Mouse (Mus musculus): Measurements from ENCODE around the gene Apof.
"Not testable (repeated sequence)": the region's sequence is repeated elsewhere in the genome, so short reads cannot be mapped to it uniquely, and the experiment has no call there.

Gene Apof

DNA sequence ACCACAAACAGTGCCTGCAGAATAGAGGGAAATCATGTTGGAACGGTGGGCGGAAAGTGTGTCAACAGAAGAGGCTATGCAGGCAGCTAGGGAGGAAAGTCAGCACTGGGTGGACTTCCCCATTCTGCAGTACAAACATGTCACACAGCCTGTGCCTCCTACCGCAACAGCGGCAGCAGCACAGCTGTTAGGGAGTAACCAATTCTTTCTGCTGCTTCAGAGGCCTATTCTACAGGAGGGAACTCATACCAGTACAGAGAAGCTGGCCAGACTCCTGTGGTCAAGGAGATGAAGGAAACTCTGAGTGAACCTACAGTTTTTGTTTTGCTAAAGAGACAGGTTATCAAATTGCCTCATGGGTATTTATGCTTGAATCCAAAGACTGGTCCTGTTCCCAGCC, 9.5 kb upstream of the Apof start:
- DNase-seq (ENCODE audit: low read depth, low spot score), result no peak

DNA sequence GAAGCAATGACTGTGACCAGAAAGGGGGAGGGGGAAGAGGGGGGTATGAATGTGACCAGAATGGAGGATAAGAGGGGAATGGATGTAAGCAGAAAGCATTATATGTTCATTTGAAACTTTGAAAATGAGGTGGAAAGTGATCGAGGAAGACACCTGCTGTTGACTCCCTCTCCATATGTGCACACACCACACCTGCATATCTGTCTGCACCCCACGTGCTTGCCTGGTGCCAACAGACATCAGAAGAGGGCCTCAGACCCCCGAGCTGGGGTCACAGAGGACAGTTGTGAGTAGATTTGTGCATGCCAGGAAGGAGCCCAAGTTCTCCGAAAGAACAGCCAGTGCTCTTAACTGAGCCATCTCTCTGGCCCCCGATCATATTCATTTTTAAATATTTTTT, 8.5 kb upstream of the Apof start:
- no peak for DNase-seq (ENCODE audit: low read depth, low spot score)

DNA sequence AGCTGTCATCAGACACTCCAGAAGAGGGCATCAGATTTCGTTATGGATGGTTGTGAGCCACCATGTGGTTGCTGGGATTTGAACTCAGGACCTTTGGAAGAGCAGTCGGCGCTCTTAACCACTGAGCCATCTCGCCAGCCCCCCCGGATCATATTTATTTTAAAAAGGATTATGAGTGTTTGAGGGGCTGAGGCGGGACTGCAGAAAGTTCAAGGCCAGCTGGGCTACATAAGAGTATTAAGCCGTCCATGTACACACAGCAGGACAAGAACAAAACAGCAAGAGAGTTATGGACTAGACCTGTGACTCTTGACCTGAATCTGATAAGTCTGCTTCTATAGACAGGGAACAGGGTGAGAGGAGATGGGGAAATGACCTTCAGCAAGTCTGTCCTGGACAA, 8.1 kb upstream of the Apof start:
- not testable (repeated sequence) for DNase-seq (ENCODE audit: low read depth, low spot score)

DNA sequence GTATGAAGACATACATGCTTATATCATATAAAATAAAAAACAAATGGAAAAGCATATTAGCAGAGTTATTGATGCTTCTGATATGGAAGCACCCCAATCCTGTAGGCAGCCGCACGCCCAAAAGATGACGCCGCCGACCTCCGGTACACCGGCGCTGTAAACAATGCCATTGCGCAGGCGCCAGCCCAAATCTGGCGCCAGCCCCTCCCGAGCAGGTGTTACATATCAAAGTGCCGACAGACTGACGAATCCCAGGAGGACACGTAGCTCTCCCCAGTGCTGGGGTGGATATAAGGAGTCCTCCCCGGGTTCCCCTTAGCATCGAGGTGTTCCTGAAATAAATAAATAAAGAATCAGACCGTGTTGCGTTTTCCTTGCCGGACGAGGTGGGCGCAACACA, 6.2 kb upstream of the Apof start:
- no peak for DNase-seq (ENCODE audit: low read depth, low spot score)

DNA sequence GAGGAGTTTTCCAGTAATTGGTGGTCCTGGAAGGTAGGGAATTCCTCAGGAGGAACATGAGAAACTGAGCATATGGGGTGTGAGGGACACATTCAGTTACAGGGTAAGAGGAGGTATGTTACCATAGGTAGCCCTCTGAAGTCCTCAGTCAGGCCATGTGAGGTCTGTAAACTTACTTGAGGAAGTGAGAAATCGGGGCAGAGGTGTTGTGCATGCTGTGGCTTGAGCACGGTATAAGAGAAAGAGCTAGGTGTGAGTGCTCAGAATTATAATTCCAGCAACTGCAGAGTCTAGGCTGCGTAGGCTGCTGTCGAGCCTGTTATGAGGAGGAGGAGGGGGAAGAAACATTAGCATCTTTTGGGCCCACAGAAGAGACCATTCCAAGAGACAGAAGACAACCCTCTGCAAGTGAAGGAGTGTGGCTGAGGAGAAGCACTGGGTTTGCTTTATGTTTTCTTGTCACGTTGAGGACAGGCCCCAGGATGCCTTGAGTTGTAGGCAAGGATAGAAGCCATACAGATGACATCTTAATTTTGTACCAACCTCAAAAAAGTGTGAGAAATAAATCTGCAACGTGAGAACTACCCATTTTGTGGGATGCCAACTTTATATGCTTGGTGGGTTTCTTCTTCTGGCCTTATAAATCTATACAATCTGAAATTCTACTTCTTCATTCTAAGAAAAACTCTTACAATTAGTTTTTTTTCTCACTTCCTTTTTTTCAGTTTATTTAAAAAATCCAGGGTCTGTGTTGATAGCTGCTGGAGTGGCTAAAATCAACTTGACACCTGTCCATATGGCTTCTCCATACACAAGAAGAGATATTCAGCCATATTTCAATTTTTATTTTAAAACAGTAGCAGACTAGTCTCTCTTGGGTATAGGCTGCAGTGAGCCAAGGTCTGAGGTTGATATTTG, 4.8 kb upstream of the Apof start:
- DNase-seq (ENCODE audit: low read depth, low spot score), result no peak

DNA sequence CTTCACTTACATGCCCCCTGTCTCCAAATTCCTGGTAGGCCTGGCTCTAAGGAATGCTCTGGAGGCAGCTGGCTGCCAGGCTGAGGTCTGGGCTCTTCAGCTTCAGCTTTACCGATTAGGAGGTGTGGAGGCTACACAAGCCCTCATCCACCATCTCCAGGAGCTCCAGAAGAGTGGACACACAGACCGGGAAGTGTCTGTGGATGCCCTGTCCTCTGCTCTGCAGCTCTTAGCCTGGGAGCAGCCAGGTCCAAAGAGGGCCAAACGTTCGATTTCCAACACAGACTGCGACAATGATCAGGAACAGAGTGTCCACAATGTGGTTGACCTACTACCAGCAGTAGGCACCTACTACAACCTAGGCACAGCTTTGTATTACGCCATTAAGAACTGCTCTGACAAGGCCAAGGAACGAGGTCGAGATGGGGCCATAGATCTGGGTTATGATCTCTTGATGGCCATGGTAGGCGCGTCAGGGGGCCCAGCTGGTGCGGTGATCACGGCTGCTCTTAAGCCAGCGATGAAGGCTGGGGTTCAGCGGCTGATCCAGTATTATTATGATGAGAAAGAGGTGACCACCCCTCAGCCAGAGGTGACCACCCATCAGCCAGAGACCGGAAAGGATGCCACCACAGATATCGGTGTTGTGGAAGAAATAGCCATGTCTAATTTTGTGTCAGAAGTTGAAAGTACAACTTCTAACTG, 887 bp downstream of the Apof start:
- no peak for DNase-seq (ENCODE audit: low read depth, low spot score)

DNA sequence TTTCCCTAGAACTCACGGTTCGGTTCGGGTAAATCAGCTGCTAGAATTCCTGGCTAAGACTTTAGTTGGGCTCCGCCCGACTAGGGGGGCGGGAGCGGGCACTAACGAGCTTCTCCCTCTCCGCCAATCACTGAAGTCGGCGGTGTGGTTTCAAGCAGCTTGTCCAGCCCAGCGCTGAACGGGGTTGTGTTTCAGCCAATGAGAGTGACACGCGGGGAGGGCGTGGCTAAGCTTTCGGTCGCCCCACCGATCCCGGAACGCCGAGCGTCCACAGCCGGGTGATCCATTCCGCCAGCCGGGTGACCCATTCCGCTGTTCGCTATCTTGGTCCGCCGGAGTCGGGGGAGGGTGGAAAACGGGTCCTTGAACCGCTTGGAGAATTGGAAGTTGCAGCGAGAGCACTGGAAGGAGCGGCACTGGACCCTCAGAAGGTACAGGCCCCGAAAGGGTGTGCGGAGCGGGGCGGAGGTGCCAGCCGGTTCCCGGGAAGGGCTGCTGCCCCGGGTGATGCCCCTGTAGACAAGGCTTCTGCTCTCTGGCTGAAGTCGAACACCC, 1.9 kb downstream of the Apof start, which contains the start of gene Stat2:
Gene Stat2 (plus strand): TSS at position 273 of the 555 bp plus-strand sequence.
- peak; percentile 99 for DNase-seq (ENCODE audit: low read depth, low spot score)

DNA sequence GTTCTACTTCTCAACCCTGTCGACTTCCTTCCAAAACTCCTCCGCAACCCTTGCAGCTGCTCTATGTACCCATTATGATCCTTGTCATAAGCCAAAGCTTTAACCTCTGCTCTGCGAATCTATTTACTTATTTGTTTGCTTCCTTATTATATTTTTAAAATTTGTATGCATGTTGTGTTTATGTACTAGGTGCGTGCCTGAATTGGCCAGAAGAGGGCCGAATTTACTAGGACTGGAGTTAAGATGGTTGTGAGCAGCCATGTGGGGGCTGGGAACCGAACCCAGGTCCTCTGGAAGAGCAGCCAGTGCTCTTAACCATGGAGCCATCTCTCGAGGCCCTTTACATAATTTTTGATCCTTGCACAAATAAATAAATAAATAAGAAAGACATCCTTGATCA, 2.4 kb downstream of the Apof start:
- peak; percentile 29 for DNase-seq (ENCODE audit: low read depth, low spot score)

DNA sequence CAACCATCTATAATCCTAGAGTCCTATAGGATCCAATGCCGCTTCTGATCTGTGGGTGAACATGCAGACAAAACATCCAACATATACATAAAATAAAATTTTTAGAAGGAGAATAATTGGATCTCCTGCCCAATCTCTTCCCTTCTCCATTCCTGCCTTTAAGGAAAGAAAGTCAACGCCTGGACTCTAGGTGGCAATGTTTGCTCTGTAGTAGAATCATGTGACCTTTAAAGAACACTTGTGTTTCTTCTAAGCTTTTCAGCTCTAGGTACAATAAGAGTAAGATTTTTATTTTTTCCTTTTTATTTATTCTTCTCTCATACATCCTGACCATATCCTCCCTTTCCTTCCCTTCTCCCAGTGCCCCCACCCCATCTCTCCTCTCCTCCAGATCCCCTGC, 3.4 kb downstream of the Apof start:
- peak; percentile 40 for DNase-seq (ENCODE audit: low read depth, low spot score)

DNA sequence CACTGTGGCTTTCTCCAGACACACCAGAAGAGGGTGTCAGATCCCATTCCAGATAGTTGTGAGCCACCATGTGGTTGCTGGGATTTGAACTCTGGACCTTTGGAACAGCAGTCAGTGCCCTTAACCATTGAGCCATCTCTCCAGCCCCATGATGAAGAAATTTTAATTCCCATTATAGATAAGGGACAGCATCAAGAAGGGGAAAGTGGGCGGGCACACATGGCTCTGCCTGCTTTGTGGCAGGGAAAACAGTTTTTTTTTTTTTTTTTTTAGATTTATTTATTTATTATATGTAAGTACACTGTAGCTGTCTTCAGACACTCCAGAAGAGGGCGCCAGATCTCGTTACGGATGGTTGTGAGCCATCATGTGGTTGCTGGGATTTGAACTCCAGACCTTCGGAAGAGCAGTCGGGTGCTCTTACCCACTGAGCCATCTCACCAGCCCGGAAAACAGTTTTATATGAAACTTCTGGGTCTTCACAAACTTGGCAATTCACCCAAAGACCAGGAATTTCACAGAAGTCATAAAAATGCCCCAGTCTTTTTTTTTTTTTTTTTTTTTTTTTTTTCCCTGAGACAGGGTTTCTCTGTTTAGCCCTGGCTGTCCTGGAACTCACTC, 4.5 kb downstream of the Apof start:
- DNase-seq (ENCODE audit: low read depth, low spot score), result not testable (repeated sequence)

DNA sequence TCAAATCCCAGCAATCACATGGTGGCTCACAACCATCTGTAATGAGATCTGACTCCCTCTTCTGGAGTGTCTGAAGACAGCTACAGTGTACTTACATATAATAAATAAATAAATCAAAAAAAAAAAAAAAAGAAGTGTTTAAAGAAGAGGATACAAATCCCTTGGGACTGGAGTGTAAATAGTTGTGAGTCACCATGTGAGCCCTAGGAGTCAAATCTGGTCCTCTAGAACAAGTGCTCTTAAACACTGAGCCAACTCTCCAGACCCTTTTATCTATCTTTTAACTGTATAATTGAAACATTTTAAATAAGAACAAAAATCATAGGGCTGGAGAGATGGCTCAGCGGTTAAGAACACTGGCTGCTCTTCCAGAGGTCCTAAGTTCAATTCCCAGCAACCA, 6.9 kb downstream of the Apof start:
- DNase-seq (ENCODE audit: low read depth, low spot score), result not testable (repeated sequence)

DNA sequence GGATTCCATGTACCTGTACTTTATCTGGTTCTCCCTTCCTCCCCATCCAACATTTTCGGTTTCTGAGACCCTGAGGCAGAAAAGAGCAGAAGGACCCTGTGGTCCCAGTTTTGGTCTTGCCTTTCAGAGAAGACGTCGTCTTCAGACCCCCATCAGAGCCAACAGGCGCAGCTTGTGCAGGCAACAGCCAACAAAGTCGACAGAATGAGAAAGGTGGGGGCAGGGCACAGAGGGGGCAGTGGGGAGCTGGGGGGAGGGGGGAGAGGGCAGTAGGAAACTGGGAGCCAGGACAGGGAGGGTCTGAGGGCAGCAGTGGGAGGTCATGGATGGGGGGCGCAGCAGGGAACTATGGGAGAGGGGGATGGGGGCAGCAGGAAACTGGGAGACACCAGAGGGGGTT, 9.7 kb downstream of the Apof start:
- DNase-seq (ENCODE audit: low read depth, low spot score), result no peak

DNA sequence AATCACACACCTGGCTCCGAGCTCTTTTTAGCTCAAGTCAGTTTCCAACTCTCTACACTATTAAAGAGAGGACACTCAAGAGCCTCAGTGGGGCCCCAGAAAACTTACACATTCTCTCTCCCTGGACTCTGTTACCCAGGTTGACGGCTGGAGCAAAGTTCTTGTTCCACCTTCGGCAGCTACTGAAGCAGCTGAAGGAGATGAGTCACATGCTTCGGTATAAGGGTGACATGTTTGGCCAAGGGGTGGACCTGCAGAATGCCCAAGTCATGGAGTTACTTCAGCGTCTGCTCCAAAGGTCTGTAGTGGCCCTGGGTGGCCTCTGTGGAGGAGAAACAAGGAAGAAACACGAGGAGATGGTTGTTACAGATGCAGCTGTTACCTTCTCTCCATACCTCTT, 12.5 kb downstream of the Apof start:
- no peak for DNase-seq (ENCODE audit: low read depth, low spot score)

DNA sequence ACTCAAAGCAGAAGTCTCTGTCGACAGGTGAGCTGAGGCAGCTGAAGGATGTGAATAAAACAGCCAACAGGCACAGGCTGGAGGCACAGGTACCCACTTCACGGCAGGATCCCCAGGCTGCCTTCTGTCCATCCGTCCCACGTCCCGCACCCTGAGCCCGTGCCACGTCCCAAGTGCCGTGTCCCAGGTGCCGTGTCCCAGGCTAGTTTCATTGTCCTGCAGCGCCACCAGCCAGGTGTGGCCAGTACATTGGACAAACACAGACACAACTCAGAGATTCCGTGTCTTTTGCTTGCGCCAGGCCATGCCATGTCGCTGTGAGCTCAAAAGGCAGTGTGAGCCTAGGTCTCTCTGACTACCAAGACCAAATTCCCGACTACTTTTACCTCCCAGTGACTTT, 13.2 kb downstream of the Apof start:
- DNase-seq (ENCODE audit: low read depth, low spot score), result no peak

DNA sequence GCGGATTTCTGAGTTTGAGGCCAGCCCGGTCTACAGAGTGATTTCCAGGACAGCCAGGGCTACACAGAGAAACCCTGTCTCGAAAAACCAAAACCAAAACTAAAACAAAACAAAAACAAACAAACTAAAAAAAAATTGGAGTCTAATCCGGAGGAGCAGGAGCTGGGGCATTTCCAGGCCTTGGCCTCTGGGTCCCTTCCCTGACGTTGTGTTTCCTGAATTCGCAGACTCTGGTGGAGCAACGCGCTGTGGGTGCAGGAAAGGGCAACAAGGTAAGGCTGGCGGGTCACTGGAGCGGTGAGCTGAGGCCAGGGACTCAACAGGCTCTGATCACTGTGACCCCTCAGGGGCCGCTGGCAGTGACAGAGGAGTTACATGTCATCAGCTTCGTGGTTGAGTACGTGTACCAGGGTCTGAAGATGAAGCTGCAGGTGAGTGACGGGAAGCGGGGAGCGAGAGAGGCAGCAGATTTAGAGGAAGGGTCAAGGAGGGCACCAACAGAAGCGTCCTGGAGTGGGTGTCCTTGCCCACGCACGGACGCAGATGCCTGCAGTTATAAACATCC, 14.5 kb downstream of the Apof start:
- DNase-seq (ENCODE audit: low read depth, low spot score), result no peak

DNA sequence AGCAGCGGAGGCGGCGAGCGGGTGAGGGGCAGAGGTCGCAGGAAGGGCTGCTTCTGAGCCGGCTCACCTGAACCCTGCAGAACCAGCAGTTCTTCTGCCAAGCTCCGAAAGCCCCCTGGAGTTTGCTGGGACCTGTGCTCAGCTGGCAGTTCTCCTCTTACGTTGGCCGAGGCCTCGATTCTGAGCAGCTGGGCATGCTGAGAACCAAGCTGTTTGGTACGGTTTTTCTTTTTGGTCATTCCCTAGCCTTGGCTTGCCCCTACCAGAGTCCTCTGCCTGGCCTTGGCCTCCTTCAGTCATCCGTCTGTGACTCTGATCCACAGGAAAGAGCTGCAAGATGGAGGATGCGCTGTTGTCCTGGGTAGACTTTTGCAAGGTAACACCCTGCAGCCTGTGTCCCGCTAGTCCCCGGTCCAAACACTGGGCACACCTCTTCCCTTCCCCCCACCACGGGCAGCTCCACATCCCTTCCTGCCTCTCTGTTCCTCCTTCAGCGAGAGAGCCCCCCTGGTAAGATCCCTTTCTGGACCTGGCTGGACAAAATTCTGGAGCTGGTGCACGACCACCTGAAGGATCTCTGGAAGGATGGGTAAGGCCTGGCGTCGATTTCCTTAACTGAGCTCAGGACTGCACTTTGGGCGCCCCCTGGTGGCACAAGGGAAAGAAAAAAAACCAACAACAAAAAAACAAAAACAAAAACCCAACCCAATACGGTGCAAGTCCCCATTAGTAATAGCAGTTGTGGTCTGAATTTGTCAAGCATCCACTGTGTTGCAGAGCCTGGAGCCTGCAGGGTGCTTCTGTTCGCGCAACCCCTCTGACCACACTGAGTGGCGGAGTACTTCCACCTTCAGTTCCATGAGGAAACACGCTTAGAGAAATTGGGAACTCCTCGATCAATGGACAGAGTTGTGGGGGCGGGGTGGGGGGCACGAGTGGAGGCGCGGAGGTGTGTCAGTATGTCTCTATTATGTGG, 15.4 kb downstream of the Apof start:
- DNase-seq (ENCODE audit: low read depth, low spot score), result peak; percentile 80

DNA sequence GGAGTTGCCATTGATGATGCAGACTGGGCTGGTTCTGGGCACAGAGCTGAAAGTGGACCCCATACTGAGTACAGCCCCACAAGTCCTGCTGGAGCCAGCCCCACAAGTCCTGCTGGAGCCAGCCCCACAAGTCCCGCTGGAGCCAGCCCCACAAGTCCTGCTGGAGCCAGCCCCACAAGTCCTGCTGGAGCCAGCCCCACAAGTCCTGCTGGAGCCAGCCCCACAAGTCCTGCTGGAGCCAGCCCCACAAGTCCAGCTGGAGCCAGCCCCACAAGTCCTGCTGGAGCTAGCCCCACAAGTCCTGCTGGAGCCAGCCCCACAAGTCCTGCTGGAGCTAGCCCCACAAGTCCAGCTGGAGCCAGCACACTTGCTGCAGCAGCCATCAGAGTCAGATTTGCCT, 22.1 kb downstream of the Apof start:
- DNase-seq (ENCODE audit: low read depth, low spot score), result not testable (repeated sequence)

DNA sequence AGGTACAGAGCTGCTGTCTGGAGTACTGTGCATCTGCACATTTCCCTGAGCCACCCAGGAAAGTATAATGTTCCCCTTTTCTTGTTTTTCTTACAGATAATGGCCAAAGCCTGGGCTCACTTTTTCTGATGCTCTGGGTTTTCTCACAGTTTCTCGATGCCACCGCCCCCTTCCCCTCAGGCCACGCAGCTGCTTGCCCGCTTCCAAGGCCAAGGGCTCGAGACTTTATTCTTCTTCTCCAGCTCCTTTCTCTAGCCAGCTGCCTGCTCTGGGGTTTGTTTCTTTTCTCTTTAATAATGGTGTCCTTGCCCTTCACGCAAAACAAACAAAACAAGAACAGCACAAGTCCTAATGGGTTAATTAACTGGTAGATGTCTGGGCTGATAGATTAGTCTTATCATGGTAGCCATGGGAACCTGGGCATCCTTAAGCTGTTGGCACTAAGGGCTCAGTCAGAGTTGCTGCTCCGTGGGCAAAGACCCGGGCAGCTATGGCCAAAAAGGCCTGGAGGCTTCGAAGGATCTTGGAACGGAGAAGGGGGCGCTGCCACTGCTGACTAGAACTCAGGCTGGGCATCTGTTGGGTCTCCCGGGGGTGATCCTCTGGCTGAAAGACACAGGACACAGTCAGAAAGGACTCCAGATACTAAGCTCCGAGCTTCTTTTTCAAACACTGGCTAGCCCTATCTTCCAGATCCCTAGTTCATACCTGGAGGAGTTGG, 28.1 kb downstream of the Apof start:
- DNase-seq (ENCODE audit: low read depth, low spot score), result no peak

DNA sequence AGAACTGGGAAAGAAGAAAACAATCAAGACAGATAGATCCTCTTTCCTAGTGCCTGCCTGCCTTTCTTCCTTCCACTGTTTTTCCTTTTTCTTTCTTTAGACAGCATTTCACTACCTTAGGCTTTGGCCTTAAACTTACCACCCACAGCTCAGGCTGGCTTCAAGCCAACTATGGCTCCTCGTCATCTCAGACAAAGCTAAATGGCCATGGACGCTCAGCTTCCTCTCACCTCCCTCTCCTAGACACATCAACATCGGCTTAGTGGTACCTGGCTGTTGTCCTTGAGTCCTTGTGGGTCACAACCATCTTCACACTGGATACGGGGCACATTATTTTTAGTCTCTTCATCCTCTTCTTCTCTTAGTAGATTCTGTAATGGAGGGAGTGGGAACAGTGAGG, 28.8 kb downstream of the Apof start:
- DNase-seq (ENCODE audit: low read depth, low spot score), result no peak

DNA sequence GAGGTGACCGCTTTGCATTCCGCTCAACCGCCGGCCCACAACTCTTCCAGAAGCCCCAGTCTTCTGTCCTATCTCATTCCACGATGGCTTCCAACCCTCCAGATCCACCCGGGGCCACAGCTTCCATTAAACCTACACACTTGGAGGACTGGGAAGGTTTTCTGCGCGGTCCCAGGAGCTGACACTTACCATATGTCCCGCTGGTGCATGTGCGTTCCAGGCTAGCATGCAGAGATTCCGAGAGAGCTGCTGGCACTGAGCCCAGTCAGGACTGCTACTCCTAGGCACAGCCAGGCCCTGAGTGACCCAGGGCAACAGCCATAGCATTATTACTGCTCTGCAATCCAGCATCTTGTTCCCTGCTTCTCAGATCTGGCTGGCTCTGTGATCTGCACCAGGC, 29.2 kb downstream of the Apof start:
- DNase-seq (ENCODE audit: low read depth, low spot score), result no peak
